Mouse (Mus musculus) cerebellum, postnatal 4 days (tissue): ENCODE measurements at regions not wholly inside any gene's neighbourhood (a gene's known extent, or its start where the extent isn't known, plus 50 kb on each side); places are given as distances from the start of the nearest gene placed in this dataset.

Experiments used
- DNase-seq, 2 experiments: peaks; one replicate each; pipeline ENCODE4 v3.0.0; 2022; ENCODE audit warnings: low spot score in 2 of 2, mixed read lengths in 1 of 2

DNA sequence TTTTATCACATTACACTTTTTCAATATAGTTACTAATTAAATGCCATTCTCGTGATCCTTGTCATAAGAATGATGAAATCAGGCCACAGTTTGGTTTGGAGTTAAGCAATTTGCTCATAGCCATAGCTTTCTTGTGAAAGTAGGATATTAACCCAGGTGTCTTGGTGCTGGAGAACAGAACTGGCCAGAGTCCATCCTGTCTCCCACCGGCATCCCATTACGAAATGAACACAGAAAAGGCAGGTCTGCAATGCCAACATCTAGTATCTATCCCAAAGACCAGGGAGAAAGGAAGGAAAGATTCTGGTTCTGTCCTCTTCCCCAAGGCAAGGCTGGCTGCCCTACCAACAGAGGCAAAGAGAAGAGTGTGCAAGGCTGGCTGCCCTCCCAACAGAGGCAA lies 61.6 kb upstream of the Avpr1a start:
- DNase-seq: no peak

DNA sequence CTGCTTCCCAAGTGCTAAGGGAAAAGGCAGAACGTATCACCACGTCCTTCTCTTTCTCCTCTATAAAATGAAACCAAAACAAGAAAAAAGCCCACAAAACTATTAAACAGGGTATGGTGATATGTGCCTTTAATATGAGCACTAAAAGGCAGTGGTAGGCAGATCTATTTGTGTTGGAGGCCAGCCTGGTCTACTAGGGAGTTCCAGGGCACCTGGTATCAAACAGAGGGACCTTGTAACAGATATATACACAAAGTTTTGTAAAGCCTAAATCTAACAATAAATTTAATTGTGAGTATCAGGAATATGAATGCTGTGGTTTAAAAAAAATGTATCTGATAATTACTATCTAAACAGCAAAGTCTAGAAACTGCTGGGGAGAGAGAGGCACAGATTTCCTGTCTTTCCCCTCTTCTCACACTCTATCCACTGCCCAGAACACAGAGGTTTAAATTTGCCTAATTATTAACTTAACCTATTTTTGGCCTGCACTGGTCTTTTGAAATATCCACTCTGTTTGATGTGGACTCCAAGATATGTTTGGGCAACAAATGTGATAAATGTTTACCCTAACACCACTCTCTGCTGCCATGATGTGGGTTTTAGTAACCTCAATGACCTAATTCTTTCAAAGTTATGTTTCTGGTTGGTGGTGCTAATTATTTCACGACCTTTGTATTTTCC lies 68.5 kb upstream of the Avpr1a start:
- DNase-seq: no peak

DNA sequence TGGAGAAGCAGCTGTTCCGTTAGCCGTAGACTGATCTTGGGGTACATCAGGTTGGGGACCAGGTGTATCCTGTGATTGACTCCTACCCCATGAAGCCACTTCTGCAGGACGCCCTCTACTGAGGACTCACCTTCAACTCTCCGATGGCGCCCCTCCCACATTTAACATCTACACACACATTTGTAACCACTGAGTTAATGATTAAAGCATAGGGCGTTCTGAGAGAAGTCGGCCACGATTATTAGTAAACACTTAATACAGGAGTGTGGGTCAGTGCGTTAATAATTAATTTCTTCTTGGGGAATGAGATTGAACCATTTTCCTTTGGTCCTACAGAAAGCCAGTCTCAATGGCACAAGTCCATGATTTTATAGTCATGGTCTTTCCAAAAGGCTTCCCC lies 105.0 kb upstream of the Avpr1a start:
- no peak for DNase-seq

DNA sequence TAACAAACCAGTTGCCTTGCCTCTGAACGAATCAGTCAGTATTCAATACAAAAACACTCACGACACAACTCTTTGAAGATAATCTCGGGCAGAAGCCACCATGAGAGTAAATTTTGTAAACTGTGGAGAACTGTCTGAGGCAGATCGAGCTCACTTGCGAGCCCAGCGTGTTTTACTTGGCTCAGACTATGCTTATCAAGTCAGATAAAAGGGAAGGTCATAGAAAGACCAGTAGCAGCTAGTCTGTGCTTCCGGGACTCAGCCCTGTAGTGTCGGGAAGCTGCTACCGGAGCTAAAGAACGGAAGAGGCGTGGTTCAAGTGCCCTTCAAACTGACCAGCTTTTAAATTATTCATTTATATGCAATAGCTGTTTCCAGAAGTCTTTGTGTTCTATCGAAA lies 105.9 kb upstream of the Avpr1a start:
- DNase-seq: no peak

DNA sequence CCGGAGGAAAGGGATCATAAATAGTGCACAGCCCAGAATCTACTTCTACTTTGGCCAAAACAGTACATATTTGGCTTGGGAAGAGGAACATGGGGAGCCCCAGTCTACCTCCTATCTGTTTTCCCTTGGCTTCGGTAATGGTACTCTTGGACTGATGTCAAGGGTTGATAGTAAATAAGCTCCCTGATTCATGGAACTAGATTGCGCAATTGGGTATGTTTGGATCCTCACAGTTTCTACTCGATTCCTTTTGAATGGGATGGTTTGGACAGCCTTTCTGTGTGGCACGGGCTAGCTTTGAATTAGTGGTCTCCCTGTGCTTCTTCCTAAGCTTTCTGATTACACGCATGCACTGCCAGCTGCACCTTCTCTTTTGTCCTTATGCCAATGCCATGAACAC lies 121.4 kb upstream of the Avpr1a start:
- no peak for DNase-seq

DNA sequence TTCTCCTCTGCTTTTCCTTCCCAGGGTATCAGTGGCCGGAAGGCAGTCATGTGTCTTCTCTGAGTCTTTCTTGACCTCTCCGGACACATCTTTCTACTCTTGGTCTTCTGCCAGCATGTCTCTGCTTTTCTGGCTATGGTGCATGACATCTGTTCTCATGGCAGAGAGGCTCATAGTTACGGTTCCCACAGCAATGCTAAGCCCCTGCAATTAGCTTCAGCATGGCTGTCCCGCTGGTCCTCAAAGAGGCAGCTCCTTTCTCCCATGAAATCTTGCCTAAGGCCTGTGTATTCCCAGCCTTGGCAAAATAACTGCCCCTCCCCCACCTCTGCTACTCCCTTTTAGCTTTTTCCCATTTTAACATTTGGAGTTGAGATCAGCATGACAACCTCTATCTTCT lies 129.4 kb upstream of the Avpr1a start:
- peak in 1 of 2 experiments; percentile 61 for DNase-seq

DNA sequence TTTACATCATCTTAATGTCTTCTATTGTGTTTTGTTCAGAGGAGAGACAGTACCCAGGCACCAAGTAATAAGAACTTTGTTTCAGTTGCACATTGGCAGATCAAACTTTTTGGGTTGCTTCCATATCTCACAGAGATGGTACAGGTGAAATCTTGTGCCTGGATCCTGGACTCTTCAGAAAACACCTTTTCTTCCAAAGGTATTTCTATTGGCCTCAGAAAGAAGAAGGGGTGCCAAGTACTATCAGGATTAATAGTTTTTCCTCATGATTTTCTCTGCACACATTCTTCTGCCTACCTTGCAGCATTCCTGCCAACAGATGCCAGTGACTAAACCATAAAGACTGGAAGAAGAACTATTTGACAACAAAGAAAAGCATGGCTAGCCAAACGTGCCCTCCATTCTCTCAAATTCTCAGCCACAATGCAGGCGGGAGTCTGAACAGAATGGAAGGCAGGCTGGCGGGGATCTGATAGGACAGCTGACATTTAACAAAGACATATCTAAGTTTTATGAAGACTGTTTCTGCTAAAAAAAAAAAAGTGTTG lies 137.6 kb upstream of the Avpr1a start:
- no peak for DNase-seq

DNA sequence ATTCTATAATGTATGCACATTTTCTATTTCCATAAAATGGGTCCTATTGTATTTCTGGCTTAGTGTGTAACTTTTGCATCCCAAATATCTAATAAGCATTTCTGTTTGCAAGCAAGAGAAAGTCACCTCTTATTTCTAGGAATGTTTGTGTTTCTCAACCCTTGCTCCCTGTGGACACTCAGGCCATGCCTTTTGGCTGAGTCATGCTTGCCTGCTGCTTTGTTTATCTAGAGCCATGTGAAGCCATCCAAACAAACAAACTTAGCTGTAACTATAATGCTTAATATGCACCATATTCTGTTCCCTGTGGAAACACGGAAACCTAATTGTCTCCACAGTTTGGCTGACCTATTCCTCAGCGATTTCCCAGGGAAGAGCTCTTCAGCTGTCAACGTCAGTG lies 139.6 kb upstream of the Avpr1a start:
- no peak for DNase-seq

DNA sequence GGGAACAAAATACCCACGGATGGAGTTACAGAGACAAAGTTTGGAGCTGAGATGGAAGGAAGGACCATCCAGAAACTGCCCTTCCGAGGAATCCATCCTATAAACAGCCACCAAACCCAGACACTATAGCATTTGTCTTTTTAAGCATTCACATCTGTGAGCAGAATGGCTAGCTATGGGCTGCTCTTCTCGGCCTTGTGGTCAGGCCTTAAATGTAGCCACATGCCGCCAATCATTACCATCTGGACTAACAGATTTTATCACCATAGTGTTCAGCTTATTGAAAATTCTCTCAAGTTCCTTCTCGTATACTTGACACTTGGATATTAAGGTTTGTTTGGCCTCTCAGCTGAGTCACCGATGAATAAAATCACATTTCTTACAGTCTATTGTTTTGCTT lies 146.0 kb upstream of the Avpr1a start:
- no peak for DNase-seq

DNA sequence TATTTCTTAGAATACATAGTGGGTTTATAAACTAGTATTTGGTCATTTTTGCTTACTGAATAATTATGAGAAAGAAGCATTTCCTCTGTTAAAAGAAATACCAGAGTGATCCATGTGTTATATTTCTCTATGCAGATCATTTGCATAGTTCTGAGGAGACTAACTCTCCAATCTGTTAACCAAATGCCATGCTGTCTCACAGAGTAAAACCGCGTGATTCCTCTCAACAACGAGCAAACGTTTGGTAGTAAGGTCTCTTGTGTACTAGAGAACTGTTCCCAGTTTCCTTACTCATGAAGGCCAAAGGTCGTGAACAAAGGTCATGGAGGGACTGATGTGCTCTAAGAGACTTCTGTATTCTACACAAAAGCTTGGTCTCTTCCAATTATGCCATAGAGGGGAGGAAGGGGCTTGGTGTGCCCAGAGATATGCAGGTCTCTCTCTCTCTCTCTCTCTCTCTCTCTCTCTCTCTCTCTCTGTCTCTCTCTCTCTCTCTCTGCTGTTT lies 152.3 kb upstream of the Avpr1a start:
- no peak for DNase-seq

DNA sequence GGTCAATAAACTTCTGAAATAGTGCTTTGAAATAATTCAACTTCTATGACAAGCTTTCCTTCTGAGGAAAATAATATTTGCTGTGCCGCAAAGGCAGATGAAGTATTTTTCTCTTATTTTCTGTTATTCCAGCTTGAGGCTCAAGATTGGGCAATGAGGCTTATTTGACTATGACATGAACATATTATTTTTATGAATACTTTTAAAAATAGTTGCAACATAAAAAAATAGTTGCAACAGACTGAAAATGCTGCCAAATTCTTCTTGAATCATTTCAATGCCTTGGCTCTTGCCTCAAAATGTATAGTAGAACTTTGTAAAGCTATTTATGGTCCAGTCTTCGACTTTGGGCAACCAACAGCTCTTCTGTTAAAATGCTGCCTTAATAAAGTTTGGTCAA lies 156.7 kb upstream of the Avpr1a start:
- no peak for DNase-seq

DNA sequence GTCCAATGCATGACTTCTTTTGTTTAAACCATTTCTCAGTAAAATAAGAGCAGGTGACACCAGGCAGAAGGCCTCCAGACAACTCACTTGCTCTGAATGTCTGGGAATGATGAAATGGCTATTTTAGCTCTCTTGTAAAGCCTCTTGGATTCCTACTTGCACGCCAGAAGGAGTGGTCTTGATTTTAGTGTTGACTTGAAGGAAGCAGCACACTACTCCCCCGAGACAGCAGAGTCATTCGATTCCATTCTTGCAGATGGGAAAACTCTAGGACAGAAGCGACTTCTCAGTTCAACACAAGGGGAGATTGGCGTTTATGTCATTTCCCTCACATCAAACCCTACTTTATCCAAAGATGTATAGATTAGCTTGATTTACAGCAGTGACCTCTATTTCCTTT lies 157.2 kb upstream of the Avpr1a start:
- DNase-seq: no peak

DNA sequence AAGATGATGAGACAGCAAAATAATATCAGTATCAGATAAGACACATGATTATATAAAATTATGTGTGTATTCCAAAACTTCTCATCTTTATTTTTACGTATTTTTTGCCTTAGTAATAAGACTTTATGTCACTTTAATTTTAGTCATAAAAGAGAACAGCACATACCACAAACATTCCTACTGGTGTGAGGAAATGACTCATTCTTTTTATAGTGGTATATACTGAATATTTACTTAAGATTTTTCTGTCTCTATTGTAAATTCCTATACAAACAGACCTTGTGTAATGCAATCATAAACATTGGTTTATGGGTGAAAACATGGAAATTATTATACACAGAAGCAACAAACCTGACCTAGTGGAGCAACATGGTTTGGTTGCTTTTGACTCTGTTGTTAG lies 173.4 kb upstream of the Avpr1a start:
- no peak for DNase-seq

DNA sequence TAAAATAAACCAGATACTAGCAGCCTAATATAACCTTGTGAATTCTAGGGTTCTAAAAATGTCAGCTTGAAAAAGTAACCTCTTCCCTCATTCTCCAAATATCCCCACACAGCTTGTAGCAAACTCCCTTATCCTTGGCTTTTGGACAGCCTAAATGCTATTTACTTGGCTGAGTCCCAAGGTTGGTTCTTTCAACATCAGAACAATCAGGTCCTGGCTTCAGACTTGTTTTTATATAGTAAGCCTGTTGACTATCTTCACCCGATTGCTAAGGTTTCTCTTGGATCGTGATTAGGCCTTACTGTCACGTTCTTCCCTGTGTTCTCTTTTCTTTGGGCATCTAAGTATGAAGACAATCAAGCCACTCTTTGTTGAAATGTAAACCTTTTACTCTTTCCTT lies 174.1 kb upstream of the Avpr1a start:
- DNase-seq: no peak

DNA sequence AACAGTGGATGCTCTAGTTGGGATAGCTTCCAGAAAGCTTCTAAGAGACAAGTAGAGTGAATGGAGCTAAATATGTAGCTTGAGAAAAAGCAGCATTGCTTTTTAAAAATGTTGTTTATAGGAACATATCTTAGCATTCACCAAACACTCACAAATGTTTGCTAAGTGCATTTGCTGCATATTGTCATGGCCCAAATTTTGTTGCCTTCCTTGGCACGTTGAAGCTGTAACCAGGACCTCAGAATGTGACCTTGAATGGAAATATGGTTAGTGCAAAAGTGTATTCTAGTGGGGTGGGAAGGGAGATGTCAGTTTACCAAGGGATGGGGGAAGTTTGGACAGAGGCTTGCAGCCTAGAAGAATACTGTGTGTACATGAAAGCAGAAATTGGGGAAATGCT lies 166.9 kb upstream of the Rxylt1 start:
- DNase-seq: no peak

DNA sequence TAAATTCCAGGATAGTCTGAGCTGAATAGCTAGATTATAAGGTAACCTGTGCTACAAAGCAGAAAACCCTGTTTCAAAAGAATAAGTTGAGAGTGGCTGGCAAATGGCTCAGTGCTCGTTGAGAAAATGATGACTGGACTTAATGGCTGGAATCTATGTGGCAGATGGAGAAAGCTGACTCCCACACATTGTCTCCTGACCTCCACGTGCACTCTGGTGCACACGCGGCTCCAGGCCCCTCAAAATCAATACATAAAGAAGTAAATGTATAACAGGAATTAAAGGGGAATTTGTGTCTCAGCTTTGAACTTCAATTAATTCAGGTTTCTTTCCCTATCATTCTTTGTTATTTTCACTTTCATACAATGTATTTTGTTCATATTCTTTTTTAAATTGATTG lies 162.2 kb upstream of the Rxylt1 start:
- no peak for DNase-seq

DNA sequence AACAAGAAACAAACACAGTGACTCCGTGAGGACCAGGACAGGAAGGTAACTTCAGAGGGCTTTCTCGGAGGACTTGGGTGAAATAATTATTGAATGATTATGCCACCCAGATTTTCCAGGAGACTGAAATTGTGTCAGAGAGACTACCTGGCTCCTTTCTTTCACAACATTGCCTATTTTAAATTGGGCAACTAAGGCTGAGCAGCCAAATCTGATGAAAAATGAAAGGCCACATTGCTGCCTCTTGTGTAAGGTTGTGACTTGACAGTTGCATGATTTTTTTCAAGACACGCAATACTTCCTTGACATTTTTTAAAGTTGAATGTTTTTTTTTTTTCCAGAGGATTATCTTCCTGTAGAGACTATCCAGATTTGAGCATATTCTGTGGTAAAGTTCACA lies 161.5 kb upstream of the Rxylt1 start:
- no peak for DNase-seq

DNA sequence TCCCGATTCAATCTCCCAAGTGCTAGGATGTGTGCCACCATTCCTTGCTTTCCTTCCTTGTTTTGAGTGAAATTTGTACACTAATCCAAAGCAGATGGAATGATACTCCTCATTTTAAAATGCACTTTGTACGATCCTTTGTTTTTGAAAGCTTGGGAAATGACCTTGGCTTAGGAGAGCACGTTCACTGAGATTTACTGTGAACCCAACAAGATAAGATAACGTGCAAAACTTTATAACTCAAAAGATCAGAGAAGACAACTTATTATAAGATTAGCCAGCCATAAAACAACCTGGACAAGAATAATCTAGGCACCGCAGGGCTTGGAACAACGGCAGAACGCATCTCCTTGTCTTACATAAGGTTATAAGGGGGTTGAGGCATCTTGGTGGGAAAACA lies 134.6 kb upstream of the Rxylt1 start:
- DNase-seq: no peak

DNA sequence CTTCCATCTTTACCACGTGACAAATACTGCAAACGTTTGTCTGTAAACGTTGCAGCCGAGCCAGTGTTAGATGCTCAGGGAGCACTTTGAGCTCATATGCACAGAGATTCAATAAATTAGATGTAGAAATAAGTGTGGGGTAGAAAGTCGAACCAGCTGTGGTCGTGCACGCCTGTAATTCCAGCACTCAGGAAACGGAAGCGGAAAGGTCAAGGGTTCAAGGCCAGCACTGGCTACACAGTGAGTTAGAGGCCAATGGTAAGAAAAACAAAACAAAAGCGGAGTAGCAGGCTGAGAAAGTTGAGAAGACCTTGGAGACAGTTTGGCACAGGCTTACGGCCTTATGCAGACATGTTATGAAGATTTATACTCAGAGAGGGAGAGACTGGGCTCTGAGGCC lies 133.6 kb upstream of the Rxylt1 start:
- DNase-seq: no peak

DNA sequence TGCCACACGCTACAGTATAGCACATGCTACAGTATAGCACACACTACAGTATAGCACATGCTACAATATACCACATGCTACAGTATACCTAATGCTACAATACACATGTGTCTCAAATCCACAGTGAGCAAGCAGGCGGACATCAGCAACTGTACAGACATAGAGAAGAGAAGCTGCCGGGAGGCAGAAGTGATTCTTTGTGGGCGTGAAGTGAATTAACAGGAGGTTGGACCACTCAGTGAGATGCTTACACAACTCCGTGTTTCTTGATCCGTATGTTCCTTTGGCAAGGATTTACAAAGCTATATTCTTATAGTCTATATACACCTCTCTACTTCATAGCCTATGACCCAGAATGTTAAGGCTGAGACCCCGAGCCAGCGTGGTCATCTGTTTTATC lies 128.5 kb upstream of the Rxylt1 start:
- no peak for DNase-seq

DNA sequence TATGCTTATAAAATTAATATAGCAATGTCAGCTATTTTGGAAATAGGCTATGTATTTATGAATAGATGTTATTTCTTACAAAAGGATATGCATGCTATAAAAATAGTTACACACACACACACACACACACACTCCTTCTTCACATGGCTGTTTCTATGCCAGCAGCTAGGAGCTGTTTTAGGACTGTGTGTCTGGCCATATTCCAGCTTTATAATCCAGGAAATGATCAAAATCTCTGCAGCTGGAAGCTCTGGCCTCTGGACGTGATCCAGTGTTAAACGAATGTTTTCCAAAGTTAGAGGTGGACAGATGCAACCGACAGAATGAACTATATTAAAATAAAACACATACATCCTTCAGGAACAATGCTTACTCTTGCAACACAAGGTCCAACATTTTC lies 125.9 kb upstream of the Rxylt1 start:
- no peak for DNase-seq

DNA sequence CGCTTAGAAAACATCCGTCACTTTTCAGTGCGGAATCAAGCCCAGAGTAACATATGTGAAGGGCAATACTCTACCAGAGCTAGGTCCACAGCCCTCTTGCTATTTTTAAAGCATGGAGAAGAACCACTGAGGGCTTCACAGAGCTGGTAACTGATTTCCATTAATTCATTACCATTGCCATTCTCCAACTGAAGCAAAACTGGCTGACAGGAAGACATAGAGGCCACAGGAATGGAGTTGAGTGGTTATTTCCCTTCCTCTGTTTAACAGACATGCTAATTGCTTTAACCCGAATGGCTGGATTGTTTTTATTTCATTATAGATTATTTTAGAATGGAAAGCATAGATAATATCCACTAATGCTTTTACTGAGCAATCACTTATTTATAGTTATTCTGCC lies 120.4 kb upstream of the Rxylt1 start:
- DNase-seq: no peak

DNA sequence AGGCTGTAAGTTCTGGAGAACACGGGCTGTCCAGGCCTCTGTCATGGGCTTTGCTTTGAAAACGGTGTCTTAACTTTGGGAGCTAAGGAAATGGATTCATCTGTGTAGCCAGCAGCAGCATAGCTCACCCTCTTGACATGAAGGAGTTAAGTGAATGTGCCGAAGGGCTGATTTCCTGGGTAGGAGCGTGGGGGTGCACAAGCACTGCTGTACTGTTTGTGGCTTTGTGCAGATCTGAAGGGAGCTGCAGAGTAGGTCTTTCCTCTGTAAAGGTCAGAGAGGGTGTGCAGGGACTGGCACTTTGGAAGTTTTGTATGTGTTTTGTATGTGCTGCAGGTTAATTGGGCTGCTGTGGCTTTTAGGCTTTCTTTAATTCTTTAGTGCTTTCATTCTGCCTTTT lies 102.6 kb upstream of the Rxylt1 start:
- no peak for DNase-seq

DNA sequence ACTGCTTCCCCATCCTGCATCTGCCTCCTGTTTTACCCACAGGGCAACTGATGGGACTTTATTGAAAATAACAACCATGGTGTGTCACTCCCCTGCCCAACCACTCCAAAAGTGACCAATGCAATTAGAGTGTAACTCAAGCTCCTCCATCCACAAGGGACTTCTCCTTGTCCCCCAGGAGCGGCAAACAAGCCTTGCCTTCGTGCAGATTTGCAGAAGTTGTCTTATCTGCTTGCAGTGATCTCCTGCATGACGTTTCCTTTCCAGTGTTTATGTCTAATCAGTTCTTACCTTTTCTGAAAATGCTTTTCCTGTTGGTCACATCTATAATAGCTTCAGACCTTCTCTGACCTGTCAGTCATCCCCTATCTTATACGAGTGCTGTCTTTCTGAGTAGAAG lies 100.5 kb upstream of the Rxylt1 start:
- no peak for DNase-seq
